In the genomic region with DNA sequence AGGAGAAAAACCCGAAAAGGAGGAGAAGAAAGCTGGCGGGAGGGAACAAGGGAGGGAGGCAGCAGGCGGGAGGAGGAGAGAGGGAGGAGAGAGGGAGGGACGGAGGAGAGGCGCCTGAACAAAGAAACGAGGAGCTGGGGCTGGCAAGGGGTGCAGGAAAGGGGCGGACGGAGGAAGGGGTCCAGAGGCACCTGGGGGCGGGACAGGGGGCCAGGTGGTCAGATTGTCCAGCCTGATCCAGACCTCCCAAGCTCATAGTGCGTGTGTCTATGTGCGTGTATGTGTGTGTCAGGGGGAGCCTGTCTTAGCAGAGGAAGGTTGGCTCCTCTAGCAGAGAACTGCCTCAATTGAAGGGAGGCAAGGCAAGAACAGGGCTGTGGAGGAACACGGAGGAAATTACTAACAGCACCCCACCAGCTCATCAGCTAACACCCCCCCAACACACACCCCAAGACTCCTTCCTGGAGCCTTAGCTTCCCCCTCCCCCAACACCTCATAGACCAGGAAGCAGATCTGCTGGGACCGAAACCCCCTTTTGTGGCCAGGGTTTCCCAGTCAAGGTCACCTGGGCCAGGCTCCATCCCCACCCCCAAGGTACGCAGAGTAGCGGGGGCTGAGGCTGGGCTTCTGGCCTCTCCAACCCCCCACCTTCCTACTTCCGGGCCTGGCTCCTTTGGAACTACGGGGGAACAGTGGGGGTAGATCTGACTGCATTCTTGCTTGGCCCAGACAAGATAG, we compare ENCODE assay signal across 8 mouse cellular contexts. TPM values are rescaled to one million over a fixed set of nuclear protein-coding genes. Genes with fewer than 3 reads are reported as not detected.
A peak's percentile ranks its signal among the peaks of the same experiment; 100 is the strongest.
DNase-seq lines count a peak whose midpoint lies in the region; ATAC-seq and TF ChIP-seq lines count a peak whose summit lies in the region.

No protein-coding gene starts in this region.

- intact Hi-C loops in gastrocnemius, adult 2 months (cut with DNase I): no loop called here

- peak overlapping the region; percentile 92; the same call in 1 of the 2 replicates for H3K27ac ChIP-seq in gastrocnemius, adult 2 months
- H3K27ac ChIP-seq in limb, embryonic 11.5 days (replicated peaks; ENCODE audit: low read depth, low read length): peak overlapping the region; percentile 94
- H3K27ac ChIP-seq in neural tube, embryonic 15.5 days (replicated peaks): peak overlapping the region; percentile 83

- DNase-seq in gastrocnemius, adult 2 months: no peak
- no peak for DNase-seq in gastrocnemius, postnatal 25 days
- peak; percentile 40 for DNase-seq in urinary bladder, adult 2 months (ENCODE audit: low spot score)
- no peak for DNase-seq in urinary bladder, postnatal 4 days (ENCODE audit: low spot score in 2 of 2)
- peak; percentile 77 for DNase-seq in limb, embryonic 11.5 days (ENCODE audit: low spot score)
- DNase-seq in layer of hippocampus, postnatal 10 days (ENCODE audit: low spot score in 2 of 2): no peak
- DNase-seq in cerebellum, postnatal 4 days (ENCODE audit: low spot score in 2 of 2): no peak

- H3K9me3 ChIP-seq in limb, embryonic 11.5 days (ENCODE audit: control insufficient read depth, low read length): no peaks in the 10 kb centered on the region
- H3K9me3 ChIP-seq in neural tube, embryonic 15.5 days (replicated peaks): no peaks in the 10 kb centered on the region

- H3K27me3 ChIP-seq in limb, embryonic 11.5 days (ENCODE audit: control insufficient read depth, insufficient read depth, low read length): no peaks in the 10 kb centered on the region
- no peaks in the 10 kb centered on the region for H3K27me3 ChIP-seq in neural tube, embryonic 15.5 days (replicated peaks)

- H3K9ac ChIP-seq in limb, embryonic 11.5 days (ENCODE audit: low read length): peak overlapping the region; percentile 98
- H3K9ac ChIP-seq in neural tube, embryonic 15.5 days (replicated peaks): peak overlapping the region; percentile 79

- WGBS in limb, embryonic 11.5 days: 0% methylated on average over 17 of the region's 17 CpGs
- 1% methylated on average over 17 of the region's 17 CpGs for WGBS in neural tube, embryonic 15.5 days

- peaks cover 8% of the 10 kb centered on the region for H3K36me3 ChIP-seq in limb, embryonic 11.5 days (ENCODE audit: control insufficient read depth, insufficient read depth, low read length)
- H3K36me3 ChIP-seq in neural tube, embryonic 15.5 days: no peaks in the 10 kb centered on the region

- H3K4me3 ChIP-seq in gastrocnemius, adult 2 months: peak overlapping the region; percentile 88
- peak overlapping the region; percentile 94 for H3K4me3 ChIP-seq in limb, embryonic 11.5 days (ENCODE audit: low read depth, low read length)
- H3K4me3 ChIP-seq in neural tube, embryonic 15.5 days (replicated peaks): peak overlapping the region; percentile 79

- peaks cover 54% of the 10 kb centered on the region for H3K4me1 ChIP-seq in limb, embryonic 11.5 days (ENCODE audit: control insufficient read depth, insufficient read depth, low read length)
- H3K4me1 ChIP-seq in neural tube, embryonic 15.5 days: peaks cover 62% of the 10 kb centered on the region

- peak overlapping the region; percentile 93 for H3K4me2 ChIP-seq in limb, embryonic 11.5 days (ENCODE audit: low read depth, severe bottlenecking)
- peak overlapping the region; percentile 94 for H3K4me2 ChIP-seq in neural tube, embryonic 15.5 days

- no peak for TF ChIP-seq CTCF in gastrocnemius, adult 2 months (IDR thresholded peaks at IDR 0.05)

- ATAC-seq in limb, embryonic 11.5 days (ENCODE audit: insufficient number of reproducible peaks, low FRiP score, low TSS enrichment, low read depth): peak; percentile 28; the same call in 1 of the 2 replicates
- ATAC-seq in neural tube, embryonic 15.5 days (ENCODE audit: low FRiP score): peak; percentile 21

RNA-seq across cellular contexts. Expression of gene Sema3f, which starts 2.4 kb away (rescaled TPM):
- total RNA-seq in gastrocnemius, adult 2 months (2021): 1 to 10 TPM; 6.3 to 9.2 TPM
- total RNA-seq in gastrocnemius, postnatal 25 days (2021): 1 to 10 TPM; 5.9 to 9.7 TPM
- 110 and 111 TPM in 2 replicates for polyA plus RNA-seq in urinary bladder, adult 2 months (2012; rRNA removed)
- polyA plus RNA-seq in limb, embryonic 11.5 days (2014; fragmentation: Nextera tagmentation; extraction: Ambion mirVana): 27.4 and 32.5 TPM in 2 replicates
- polyA plus RNA-seq in neural tube, embryonic 15.5 days (2015; fragmentation: Nextera tagmentation; extraction: Ambion mirVana): 10.2 and 12.5 TPM in 2 replicates
- total RNA-seq in layer of hippocampus, postnatal 10 days (2021): 1 to 10 TPM; 6.7 to 9.1 TPM

RNA-seq across cellular contexts. Expression of gene Gnat1, which starts 28.4 kb away (rescaled TPM):
- total RNA-seq in gastrocnemius, adult 2 months (2021): not detected
- total RNA-seq in gastrocnemius, postnatal 25 days (2021): not detected
- 0.06 TPM in 1 of 2 replicates, not detected in the other for polyA plus RNA-seq in urinary bladder, adult 2 months (2012; rRNA removed)
- polyA plus RNA-seq in limb, embryonic 11.5 days (2014; fragmentation: Nextera tagmentation; extraction: Ambion mirVana): 1.7 and 1.8 TPM in 2 replicates
- 2.5 and 2.9 TPM in 2 replicates for polyA plus RNA-seq in neural tube, embryonic 15.5 days (2015; fragmentation: Nextera tagmentation; extraction: Ambion mirVana)
- total RNA-seq in layer of hippocampus, postnatal 10 days (2021): 1 to 10 TPM in 1 of 2 experiments, under 1 TPM in 1; 0.71 to 1.1 TPM

RNA-seq across cellular contexts. Expression of gene Slc38a3, which starts 38.5 kb away (rescaled TPM):
- total RNA-seq in gastrocnemius, adult 2 months (2021): 10 to 100 TPM; 60.8 to 94.7 TPM
- 10 to 100 TPM; 72.1 to 77.5 TPM for total RNA-seq in gastrocnemius, postnatal 25 days (2021)
- polyA plus RNA-seq in urinary bladder, adult 2 months (2012; rRNA removed): 0.44 and 0.45 TPM in 2 replicates
- polyA plus RNA-seq in limb, embryonic 11.5 days (2014; fragmentation: Nextera tagmentation; extraction: Ambion mirVana): 3.4 and 4.1 TPM in 2 replicates
- polyA plus RNA-seq in neural tube, embryonic 15.5 days (2015; fragmentation: Nextera tagmentation; extraction: Ambion mirVana): 35.1 and 35.4 TPM in 2 replicates
- total RNA-seq in layer of hippocampus, postnatal 10 days (2021): 100 to 1,000 TPM in 1 of 2 experiments, 10 to 100 TPM in 1; 96.5 to 109 TPM

Comparison
In these comparisons a context has a peak if more than half of its experiments do, and no peak if none do; other contexts are left out.
1. DNase-seq: peak in urinary bladder, adult 2 months (single experiment) and limb, embryonic 11.5 days (single experiment); none in gastrocnemius, adult 2 months (single experiment), gastrocnemius, postnatal 25 days (single experiment), urinary bladder, postnatal 4 days (0 of 2), layer of hippocampus, postnatal 10 days (0 of 2) and cerebellum, postnatal 4 days (0 of 2).
2. Peak in every context shown above with its lines, with median percentiles within 50 percentile points of each other: H3K27ac ChIP-seq and H3K4me3 ChIP-seq.